Mouse (Mus musculus) adipocyte (in vitro differentiated cells): ENCODE results near the gene Psmd14.

Source experiments
- DNase-seq: peaks from one replicate; pipeline ENCODE4 v3.0.0-alpha.2; 2016; ENCODE audit warnings: low spot score

Gene Psmd14

DNA sequence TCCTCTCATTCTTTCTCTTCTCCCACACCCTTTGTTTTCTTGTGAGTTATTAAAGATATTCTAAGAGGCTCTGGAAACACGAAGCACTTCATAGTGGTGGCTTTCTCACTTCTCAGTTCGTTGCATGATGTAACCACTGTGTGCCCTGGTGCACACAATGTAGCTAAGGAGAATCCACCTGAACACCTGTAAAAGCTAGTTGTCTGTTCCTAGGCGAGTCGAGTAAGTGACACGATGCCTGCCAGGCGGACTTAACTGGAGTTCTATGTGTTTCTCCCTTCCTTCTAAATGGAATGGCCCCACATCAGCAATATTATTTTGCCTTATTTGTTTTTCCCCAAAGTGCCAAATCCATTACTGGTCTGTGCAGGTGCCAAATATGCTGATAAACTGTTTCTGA, 101.6 kb downstream of the Psmd14 start:
- no peak for DNase-seq

DNA sequence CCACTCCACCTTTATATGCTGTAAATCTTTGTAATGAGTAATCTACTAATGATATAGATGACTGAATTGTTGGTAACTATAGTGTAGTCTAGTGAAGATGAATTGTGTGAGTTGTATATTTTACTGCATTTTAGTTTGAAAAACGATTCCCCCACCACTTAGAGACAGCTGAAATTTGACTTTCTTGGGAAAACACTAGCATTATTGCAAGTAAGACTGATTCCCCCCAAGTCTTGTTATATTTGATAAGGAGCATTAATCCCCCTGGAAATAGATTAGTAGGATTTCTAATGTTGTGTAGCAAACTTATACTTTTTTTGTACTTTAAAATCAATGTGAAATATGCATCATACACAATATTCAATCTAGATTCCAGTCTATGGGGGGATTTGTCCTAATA, 102.0 kb downstream of the Psmd14 start:
- DNase-seq = no peak

DNA sequence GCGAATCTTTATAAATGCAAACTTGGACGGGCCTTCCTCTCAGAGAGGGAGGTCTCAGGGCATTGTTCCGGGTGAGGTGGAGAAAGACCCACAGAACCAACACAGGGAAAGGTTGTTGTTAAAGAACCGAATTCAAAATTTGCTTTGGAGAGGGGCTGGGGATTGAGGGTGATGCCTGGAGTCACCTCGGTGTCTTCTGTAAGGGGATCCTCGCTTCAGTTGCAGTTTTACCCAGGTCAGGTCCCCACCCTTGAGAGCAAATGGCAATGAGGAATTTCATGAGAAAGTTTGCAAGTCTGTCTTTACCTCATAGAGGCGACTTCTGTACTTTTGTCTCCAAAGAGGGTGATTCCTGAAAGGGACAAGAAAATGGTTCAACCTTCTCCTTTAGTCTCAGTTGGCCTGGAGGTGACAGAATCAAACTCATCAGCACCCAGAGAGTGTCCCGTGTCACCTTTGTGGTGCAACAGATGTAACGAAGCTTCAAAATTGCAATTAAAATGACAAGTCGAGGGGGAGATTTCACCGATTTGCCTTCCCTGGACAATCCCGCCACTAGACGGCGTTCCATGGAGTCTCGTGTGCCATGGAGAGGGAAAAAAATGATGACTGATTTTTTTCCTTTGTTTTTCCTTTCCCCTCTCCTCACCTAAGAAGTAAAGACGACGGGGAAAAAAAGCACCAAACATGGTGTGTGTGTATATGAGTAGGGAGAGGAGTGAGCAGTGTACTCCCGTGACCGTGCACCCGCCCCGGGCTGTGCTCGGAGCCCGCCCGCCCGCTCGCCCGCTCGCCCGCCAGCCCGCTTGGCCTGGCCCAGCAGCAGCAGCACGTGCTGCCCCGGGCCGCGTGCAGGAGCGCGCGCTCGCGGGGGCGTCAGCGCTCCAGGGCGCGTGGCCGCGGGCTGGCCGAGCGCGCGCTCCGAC, 103.3 kb downstream of the Psmd14 start:
- no peak for DNase-seq

DNA sequence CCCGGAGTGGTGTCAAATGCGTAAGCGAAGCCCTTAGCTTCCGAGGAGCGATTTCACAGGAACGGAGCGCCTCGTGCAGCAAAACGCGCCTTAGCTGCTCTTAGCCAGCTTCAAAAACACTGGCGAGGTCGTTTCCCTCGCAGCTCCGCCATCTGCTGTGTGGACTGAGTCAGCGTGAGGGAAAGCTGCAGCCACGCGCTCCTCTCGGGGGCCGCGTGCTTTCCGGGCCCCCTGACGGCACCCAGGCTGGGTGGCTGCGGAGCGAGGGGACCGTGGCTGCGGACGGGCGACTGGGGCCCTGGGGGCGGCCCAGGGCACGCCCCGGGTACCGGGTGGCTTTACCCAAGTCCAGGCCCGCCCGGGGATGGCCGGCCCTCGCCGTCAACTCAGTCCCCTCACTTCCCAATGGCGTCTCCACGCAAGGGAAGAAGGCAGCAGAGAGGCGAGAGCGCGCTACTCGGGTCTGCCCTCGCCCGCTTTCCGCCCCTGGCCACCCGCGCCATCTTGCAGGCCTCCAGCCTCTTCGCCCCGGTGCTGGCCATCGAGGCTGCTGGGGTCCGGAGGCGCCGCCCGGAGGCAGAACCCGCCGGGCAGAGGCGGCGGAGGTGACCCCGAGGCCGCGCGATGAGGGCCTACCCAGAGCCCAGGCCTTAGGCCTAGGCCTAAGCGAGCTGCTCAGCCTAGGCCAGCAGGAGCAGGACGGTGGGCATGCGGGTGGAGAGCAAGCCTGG, 104.3 kb downstream of the Psmd14 start:
- no peak for DNase-seq

GRCm38 (mm10) chr2:61818197-61818596, 106.7 kb downstream of the Psmd14 start:
- DNase-seq = no peak

DNA sequence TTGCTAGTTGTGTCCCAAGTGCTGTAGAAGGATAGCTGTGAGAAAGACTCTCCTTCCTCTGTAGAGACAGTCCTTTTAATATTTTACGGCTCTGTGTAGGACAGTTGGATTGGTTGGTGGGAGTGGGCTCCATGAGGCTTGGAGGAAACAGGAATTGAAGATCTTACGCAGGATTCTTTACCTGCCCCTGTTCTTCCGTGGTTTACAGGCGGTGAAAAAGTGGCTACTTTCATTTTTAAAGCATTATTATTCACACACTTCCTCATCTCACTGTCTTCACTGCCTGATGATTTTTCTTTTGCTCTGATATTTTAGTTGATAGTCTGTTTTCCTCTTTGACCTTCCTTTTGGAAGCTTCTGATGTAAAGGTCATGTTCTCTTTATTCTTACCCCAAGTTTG, 108.7 kb downstream of the Psmd14 start:
- no peak for DNase-seq

- DNase-seq = no peak
These were observed 112.1 kb downstream of the Psmd14 start for GRCm38 (mm10) chr2:61823426-61824140.

GRCm38 (mm10) chr2:61837243-61837806, 125.8 kb downstream of the Psmd14 start:
- DNase-seq = no peak
